Mouse (Mus musculus) thymus, adult 2 months (tissue): ENCODE results near the gene Pnck. TPM values are rescaled to one million over a fixed set of nuclear protein-coding genes. Genes with fewer than 3 reads are reported as not detected.
A peak's percentile ranks its signal among the peaks of the same experiment; 100 is the strongest.

ENCODE experiments used
- DNase-seq: peaks from one replicate; pipeline ENCODE4 v3.0.0; 2021
- H3K27ac ChIP-seq: fragments of 200-500 bp; 2 replicates; pipeline ENCODE4 v1.5.1; 2012; ENCODE audit warnings: low read length, control low read depth; ENCODE audit not compliant: control insufficient read depth, insufficient read depth
- H3K27me3 ChIP-seq: fragments of 200-500 bp; 2 replicates; pipeline ENCODE4 v1.6.1; 2012; ENCODE audit warnings: mild to moderate bottlenecking, low read length, moderate library complexity, mixed read lengths; ENCODE audit not compliant: control insufficient read depth, insufficient read depth
- H3K36me3 ChIP-seq: fragments of 200-500 bp; 2 replicates; pipeline ENCODE4 v1.6.1; 2012; ENCODE audit warnings: mild to moderate bottlenecking, low read length, moderate library complexity; ENCODE audit not compliant: control insufficient read depth, insufficient read depth
- H3K4me1 ChIP-seq: fragments of 200-500 bp; replicated peaks from 2 replicates; pipeline ENCODE4 v1.6.1; 2012; ENCODE audit warnings: low read length; ENCODE audit not compliant: control insufficient read depth, insufficient read depth
- H3K4me3 ChIP-seq: fragments of 200-500 bp; 2 replicates; pipeline ENCODE4 v1.5.1; 2012; ENCODE audit warnings: mild to moderate bottlenecking, low read length, control low read depth, moderate library complexity; ENCODE audit not compliant: control insufficient read depth, insufficient read depth
- CTCF ChIP-seq: fragments of 200-500 bp; IDR thresholded peaks from 2 replicates; pipeline ENCODE4 v1.5.1; 2012; ENCODE audit warnings: mild to moderate bottlenecking, control low read depth, low read length, moderate library complexity, borderline replicate concordance; ENCODE audit not compliant: control insufficient read depth, poor library complexity, insufficient read depth; ENCODE audit errors: extremely low read depth
- POLR2A ChIP-seq: fragments of 200-500 bp; IDR thresholded peaks from 2 replicates; pipeline ENCODE4 v1.6.1; 2012; ENCODE audit warnings: mild to moderate bottlenecking, low read length, control low read depth, moderate library complexity; ENCODE audit not compliant: control insufficient read depth, poor library complexity, insufficient read depth; ENCODE audit errors: extremely low read depth
- WGBS: fragments of 180-500 bp; shearing (Covaris S2); methylation state at CpG from one replicate; pipeline ENCODE4 v1.1.7; 2018; 5-methylcytosine and 5-hydroxymethylcytosine counted together
- polyA plus RNA-seq: library from polyadenylated mRNA; depleted of rRNA; stranded (reverse); fragments of >200 nt; gene quantifications from 2 replicates; pipeline ENCODE4 v1.2.3, GENCODE M21; 2012; rRNA removed

Gene Pnck
- 6.4 and 6.9 TPM in 2 replicates for polyA plus RNA-seq

DNA sequence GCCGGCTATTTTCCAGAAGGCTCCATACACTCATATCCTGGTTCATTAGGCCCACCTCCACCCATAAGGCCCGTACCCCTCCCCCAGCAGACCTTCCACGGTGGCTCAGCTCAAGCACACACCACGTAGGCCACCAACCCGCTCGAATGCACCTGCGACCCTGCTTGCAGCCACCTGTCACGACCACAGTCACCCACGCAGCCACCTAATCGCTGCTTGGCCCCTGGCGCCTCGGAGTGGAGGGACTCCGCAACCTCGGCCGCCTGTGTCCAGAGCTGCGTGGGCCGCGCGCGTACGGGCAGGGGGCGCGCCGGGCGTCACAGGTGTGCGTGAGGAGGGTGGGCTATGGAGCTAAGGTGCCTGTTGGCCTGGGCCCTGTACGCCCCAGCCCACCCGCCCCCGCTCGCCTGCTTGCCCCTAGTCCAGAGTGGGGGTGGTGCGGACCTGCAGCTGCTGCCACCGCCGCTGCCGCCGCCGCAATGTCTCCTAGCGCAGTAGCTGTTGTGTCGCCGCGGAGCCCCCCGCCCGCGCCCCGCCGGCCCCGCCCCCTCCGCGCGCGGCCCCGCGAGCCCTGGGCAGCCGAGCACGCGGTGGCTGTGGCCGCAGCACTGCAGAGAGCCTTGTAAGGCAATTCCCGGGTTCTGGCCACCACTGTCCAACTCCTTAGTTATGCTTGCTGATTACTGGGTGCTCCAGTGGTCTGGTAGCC lies at the start of gene Pnck:
Pnck (minus strand) TSS at position 543 of the 709 bp plus-strand sequence.
- peaks cover 21% of the 10 kb centered on the region for H3K4me1 ChIP-seq
- 3% methylated on average over 54 of the region's 57 CpGs for WGBS
- no peak within 1 kb of the TSS for H3K27ac ChIP-seq
- TF ChIP-seq POLR2A (no peak), CTCF (no peak)
- H3K36me3 ChIP-seq = no peaks in the 10 kb centered on the region
- no peaks in the 10 kb centered on the region for H3K27me3 ChIP-seq
- peak within 1 kb of the TSS; percentile 46 for H3K4me3 ChIP-seq
- DNase-seq = no peak

DNA sequence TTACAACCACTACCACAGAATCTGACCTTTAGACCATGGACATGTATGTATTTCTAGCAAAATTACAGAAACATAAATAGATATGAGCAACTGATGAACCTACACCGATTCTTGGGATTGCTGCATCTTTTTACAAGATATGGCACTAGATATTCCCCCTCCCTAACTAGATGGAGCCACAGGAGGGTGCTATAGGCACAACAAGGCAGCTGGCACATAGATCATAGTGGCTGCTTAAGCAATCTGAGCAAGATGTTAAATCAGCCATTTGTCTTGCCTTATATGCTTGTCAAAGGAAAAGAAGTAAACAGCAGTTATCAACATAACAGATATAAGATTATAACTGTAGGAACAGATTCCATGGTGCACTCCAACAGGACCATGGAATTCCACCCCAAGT lies 40.6 kb upstream of the Pnck start:
- WGBS = 71% methylated on average over 1 of the region's 1 CpGs
- peak; percentile 6 for DNase-seq
- Histone ChIP-seq H3K27me3 (no peaks in the 10 kb centered on the region), H3K4me1 (no peaks in the 10 kb centered on the region), H3K36me3 (peaks cover 7% of the 10 kb centered on the region; the same call in 1 of the 2 replicates), H3K4me3 (no peak overlapping the region), H3K27ac (no peak overlapping the region)
- TF ChIP-seq POLR2A (no peak), CTCF (no peak)

DNA sequence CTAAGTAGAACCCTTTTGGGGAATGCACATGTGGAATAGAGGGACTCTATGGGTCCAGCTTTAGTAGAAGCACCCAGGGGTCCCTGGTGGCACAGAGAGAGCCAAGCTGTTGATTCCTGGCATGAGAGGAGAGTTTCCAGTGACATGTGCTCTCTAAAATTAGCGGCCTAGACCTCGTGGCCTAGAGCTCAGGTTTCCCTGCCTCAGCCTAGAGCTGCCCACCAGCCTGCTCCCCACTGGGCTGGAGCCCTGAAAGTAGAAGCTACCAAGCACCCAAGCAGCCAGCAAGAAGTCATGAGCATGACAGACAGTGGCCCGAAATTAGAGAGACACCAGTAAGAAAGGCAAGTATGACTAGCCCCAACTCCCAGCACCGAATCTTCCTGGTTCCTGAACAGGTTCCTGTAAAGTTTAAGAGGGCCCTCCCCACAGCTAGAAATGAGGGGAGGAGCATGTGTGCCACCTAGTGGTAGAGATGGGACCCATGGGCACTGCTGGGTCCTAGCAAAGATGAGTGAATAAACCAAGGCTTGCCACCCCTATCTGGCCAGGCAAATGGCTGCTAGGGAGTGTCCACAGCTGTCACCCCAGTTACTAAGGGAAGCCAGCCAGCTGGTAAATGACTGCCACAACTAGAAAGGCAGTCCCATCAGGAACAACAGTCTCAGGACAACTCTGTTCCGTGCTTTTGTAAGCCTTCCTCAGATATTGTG lies 31.2 kb upstream of the Pnck start:
- Histone ChIP-seq H3K4me1 (no peaks in the 10 kb centered on the region), H3K27ac (no peak overlapping the region), H3K36me3 (peaks cover 34% of the 10 kb centered on the region), H3K4me3 (no peak overlapping the region), H3K27me3 (no peaks in the 10 kb centered on the region)
- 63% methylated on average over 5 of the region's 5 CpGs for WGBS
- TF ChIP-seq POLR2A = no peak
- TF ChIP-seq CTCF = no peak
- DNase-seq = peak; percentile 46

DNA sequence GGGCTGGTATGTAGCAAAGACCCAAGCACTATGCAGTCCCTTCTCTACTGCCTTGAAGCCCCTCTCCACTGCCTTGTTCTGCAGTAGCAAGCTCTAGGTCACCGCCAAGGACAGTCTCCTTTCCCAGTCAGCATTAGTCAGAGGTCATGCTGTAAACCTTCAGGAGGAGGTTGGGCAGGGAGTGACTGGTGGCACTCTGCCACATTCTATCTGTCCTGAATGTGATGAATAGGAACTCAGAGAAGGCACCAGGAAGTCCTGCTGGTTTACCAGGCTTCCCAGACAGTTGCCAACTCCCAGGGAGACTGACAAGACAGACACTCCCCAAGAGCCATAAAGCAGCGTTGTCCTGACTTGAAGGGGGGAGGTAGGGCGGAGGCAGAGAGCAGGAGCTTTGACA lies 25.7 kb upstream of the Pnck start:
- DNase-seq = no peak
- Histone ChIP-seq H3K27ac (no peak overlapping the region), H3K4me3 (no peak overlapping the region), H3K27me3 (no peaks in the 10 kb centered on the region), H3K36me3 (peaks cover 38% of the 10 kb centered on the region), H3K4me1 (no peaks in the 10 kb centered on the region)
- WGBS = 94% methylated on average over 3 of the region's 3 CpGs
- TF ChIP-seq CTCF = no peak
- no peak for TF ChIP-seq POLR2A

DNA sequence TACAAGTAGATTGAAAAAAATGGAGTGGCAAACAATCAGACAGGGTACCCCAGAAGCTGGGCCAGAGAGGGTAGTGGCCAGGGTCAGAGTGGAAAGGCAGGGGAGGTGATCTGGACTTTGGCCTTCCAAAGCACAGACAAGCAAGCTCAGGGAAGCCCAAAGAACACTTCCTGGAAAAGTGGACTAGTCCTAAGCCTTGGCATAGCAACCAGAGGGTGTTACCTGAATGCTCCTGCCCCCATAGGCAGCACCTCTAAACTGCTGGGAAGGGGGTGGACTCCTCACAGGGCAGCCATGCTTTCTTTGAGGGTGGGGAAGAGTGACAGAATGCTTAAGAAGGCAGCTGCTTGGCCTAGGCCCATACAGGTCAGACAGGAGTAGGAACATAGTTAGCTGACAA lies 25.1 kb upstream of the Pnck start:
- no peak for TF ChIP-seq POLR2A
- TF ChIP-seq CTCF = no peak
- peaks cover 38% of the 10 kb centered on the region for H3K36me3 ChIP-seq
- no peak overlapping the region for H3K27ac ChIP-seq
- no peaks in the 10 kb centered on the region for H3K27me3 ChIP-seq
- H3K4me3 ChIP-seq = no peak overlapping the region
- no peak for DNase-seq
- H3K4me1 ChIP-seq = no peaks in the 10 kb centered on the region

DNA sequence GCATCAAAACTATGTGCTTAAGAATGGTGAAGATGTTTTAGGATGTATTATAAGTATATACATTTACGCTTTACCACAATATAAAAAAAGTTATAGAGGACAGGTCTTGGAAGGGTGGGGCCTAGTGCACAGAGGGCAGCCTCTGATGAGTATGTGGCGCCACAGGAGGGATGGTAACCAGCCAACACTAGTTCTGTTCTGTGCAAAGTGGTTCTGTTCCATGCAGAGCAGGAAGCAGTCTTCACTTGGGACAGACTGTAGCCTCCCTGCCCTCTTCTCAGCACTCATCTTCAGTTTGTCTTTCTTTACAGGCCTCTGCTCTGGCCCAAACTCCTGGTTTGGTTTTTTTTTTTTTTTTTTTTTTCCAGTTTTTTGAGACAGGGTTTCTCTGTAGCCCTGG lies 24.2 kb upstream of the Pnck start:
- Histone ChIP-seq H3K4me3 (no peak overlapping the region), H3K36me3 (peaks cover 35% of the 10 kb centered on the region), H3K4me1 (no peaks in the 10 kb centered on the region), H3K27me3 (no peaks in the 10 kb centered on the region), H3K27ac (no peak overlapping the region)
- TF ChIP-seq POLR2A (no peak), CTCF (no peak)
- DNase-seq = no peak
- WGBS = 96% methylated on average over 2 of the region's 2 CpGs
